Mouse (Mus musculus) brain, embryonic 14.5 days (tissue): ENCODE measurements around the gene Kcnd3.

Source experiments
- CTCF ChIP-seq: fragments of 200-500 bp; IDR thresholded peaks from 2 replicates; pipeline ENCODE4 v1.5.1; 2012; ENCODE audit warnings: inconsistent platforms, mild to moderate bottlenecking, moderate library complexity, borderline replicate concordance; ENCODE audit not compliant: insufficient read depth, insufficient read length; ENCODE audit errors: extremely low read depth
- POLR2A ChIP-seq: fragments of 200-500 bp; IDR thresholded peaks from 2 replicates; pipeline ENCODE4 v1.6.1; 2012; ENCODE audit warnings: mild to moderate bottlenecking, inconsistent platforms, borderline replicate concordance; ENCODE audit not compliant: poor library complexity, insufficient read depth, insufficient read length, severe bottlenecking; ENCODE audit errors: extremely low read depth

DNA sequence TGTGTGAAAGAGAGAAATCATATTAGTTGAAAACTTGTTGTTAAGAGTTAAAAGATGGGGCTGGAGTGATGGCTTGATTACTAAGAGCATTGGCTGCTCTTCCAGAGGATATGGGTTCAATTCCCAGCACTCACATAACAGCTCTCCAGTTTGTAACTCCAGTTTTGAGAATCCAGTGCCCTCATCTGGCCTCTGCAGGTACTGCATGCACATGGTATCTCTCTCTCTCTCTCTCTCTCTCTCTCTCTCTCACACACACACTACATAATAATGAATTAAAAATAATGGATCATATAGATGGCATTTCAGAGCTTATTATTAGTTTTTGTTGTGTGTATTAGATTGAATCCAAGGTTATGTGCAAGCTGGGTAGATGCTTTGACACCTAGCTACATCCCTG is 29.7 kb upstream of the Kcnd3 start:
- TF ChIP-seq CTCF = peak; percentile 34; the same call in 1 of the 2 replicates
- TF ChIP-seq POLR2A = no peak
